Mouse (Mus musculus) embryonic facial prominence, embryonic 11.5 days (tissue): Measurements from ENCODE around the gene Fancd2os. TPM values are rescaled to one million over a fixed set of nuclear protein-coding genes. Genes with fewer than 3 reads are reported as not detected.

Source experiments
- ATAC-seq: fragments of 200-750 bp; cut with Nextera tagmentation; replicated peaks from 2 replicates; pipeline ENCODE4 v1.8.0; 2017; ENCODE audit warnings: low read depth; ENCODE audit not compliant: insufficient number of reproducible peaks, low FRiP score, low TSS enrichment
- DNase-seq: peaks from one replicate; pipeline ENCODE4 v3.0.0-alpha.2; 2015; ENCODE audit warnings: low spot score
- H3K27ac ChIP-seq: fragments of 300-500 bp; sonication (generic); replicated peaks from 2 replicates; pipeline ENCODE4 v1.5.1; 2014; ENCODE audit warnings: mild to moderate bottlenecking, low read depth, low read length, control low read depth
- H3K27me3 ChIP-seq: fragments of 300-500 bp; sonication (generic); 2 replicates; pipeline ENCODE4 v1.6.1; 2014; ENCODE audit warnings: mild to moderate bottlenecking, low read length, moderate library complexity, mixed read lengths; ENCODE audit not compliant: control insufficient read depth, insufficient read depth
- H3K36me3 ChIP-seq: fragments of 300-500 bp; sonication (generic); replicated peaks from 2 replicates; pipeline ENCODE4 v1.6.1; 2014; ENCODE audit warnings: low read depth, mild to moderate bottlenecking, low read length, moderate library complexity, mixed read lengths; ENCODE audit not compliant: control insufficient read depth, insufficient read depth
- H3K4me1 ChIP-seq: fragments of 300-500 bp; sonication (generic); 2 replicates; pipeline ENCODE4 v1.6.1; 2014; ENCODE audit warnings: low read length, mixed read lengths; ENCODE audit not compliant: control insufficient read depth, insufficient read depth
- H3K4me2 ChIP-seq: fragments of 300-500 bp; sonication (generic); 2 replicates; pipeline ENCODE4 v1.6.1; 2014; ENCODE audit warnings: low read depth, mild to moderate bottlenecking, control low read depth, low read length, moderate library complexity
- H3K4me3 ChIP-seq: fragments of 300-500 bp; sonication (generic); 2 replicates; pipeline ENCODE4 v1.5.1; 2014; ENCODE audit warnings: low read depth, low read length, control low read depth
- H3K9ac ChIP-seq: fragments of 300-500 bp; sonication (generic); replicated peaks from 2 replicates; pipeline ENCODE4 v1.6.1; 2014; ENCODE audit warnings: mild to moderate bottlenecking, control low read depth, low read length
- H3K9me3 ChIP-seq: fragments of 300-500 bp; sonication (generic); replicated peaks from 2 replicates; pipeline ENCODE4 v1.6.1; 2016; ENCODE audit warnings: mild to moderate bottlenecking, low read length, inconsistent platforms, mixed read lengths; ENCODE audit not compliant: control insufficient read depth
- WGBS: fragments of 180-500 bp; shearing (Covaris S2); extraction: QIAGEN DNeasy Blood & Tissue Kit; methylation state at CpG from one replicate; pipeline ENCODE4 v1.1.7; 2014; 5-methylcytosine and 5-hydroxymethylcytosine counted together
- polyA plus RNA-seq: library from polyadenylated mRNA; unstranded; fragments of >200 nt; fragmentation: Nextera tagmentation; extraction: Ambion mirVana; gene quantifications from 2 replicates; pipeline ENCODE4 v1.2.1, GENCODE M21; 2014

The Fancd2os gene
- polyA plus RNA-seq, 1 experiment from 2014 or later, result not detected

GRCm38 (mm10) chr6:113602821-113603220 is 2.3 kb upstream of the Fancd2os start:
- no peaks in the 10 kb centered on the region for H3K27me3 ChIP-seq
- no peak for DNase-seq
- H3K4me1 ChIP-seq, result no peaks in the 10 kb centered on the region
- WGBS, result 92% methylated on average over 6 of the region's 6 CpGs
- H3K27ac ChIP-seq, result no peak overlapping the region
- no peaks in the 10 kb centered on the region for H3K9me3 ChIP-seq
- H3K4me2 ChIP-seq, result no peak overlapping the region
- no peak overlapping the region for H3K9ac ChIP-seq
- H3K36me3 ChIP-seq, result no peaks in the 10 kb centered on the region; the same call in 1 of the 2 replicates
- no peak for ATAC-seq
- no peak overlapping the region for H3K4me3 ChIP-seq

GRCm38 (mm10) chr6:113599833-113600232 is 682 bp downstream of the Fancd2os start:
- ATAC-seq, result no peak
- DNase-seq, result no peak
- Histone ChIP-seq H3K9me3 (no peaks in the 10 kb centered on the region), H3K4me2 (no peak overlapping the region), H3K4me1 (no peaks in the 10 kb centered on the region), H3K27me3 (no peaks in the 10 kb centered on the region), H3K36me3 (no peaks in the 10 kb centered on the region; the same call in 1 of the 2 replicates), H3K27ac (no peak overlapping the region), H3K9ac (no peak overlapping the region), H3K4me3 (no peak overlapping the region)
- 86% methylated on average over 5 of the region's 5 CpGs for WGBS

GRCm38 (mm10) chr6:113597945-113598344 is 2.6 kb downstream of the Fancd2os start:
- 90% methylated on average over 4 of the region's 4 CpGs for WGBS
- Histone ChIP-seq H3K4me2 (no peak overlapping the region), H3K4me3 (no peak overlapping the region), H3K9ac (no peak overlapping the region), H3K27me3 (no peaks in the 10 kb centered on the region), H3K36me3 (no peaks in the 10 kb centered on the region; the same call in 1 of the 2 replicates), H3K4me1 (no peaks in the 10 kb centered on the region), H3K27ac (no peak overlapping the region), H3K9me3 (no peaks in the 10 kb centered on the region)
- no peak for ATAC-seq
- DNase-seq, result no peak

GRCm38 (mm10) chr6:113592637-113593036 is 7.9 kb downstream of the Fancd2os start:
- no peak overlapping the region for H3K9ac ChIP-seq
- H3K4me3 ChIP-seq, result no peak overlapping the region
- H3K36me3 ChIP-seq, result no peaks in the 10 kb centered on the region
- no peaks in the 10 kb centered on the region for H3K9me3 ChIP-seq
- WGBS, result 94% methylated on average over 2 of the region's 2 CpGs
- DNase-seq (no peak), ATAC-seq (no peak)
- H3K27ac ChIP-seq, result no peak overlapping the region
- no peak overlapping the region for H3K4me2 ChIP-seq
- H3K4me1 ChIP-seq, result no peaks in the 10 kb centered on the region
- H3K27me3 ChIP-seq, result no peaks in the 10 kb centered on the region

GRCm38 (mm10) chr6:113586466-113587183 is 13.9 kb downstream of the Fancd2os start:
- no peaks in the 10 kb centered on the region for H3K27me3 ChIP-seq
- ATAC-seq (no peak), DNase-seq (no peak)
- WGBS, result 76% methylated on average over 5 of the region's 5 CpGs
- H3K4me3 ChIP-seq, result no peak overlapping the region
- H3K4me2 ChIP-seq, result no peak overlapping the region
- H3K36me3 ChIP-seq, result no peaks in the 10 kb centered on the region
- no peaks in the 10 kb centered on the region for H3K4me1 ChIP-seq
- H3K27ac ChIP-seq, result no peak overlapping the region
- H3K9me3 ChIP-seq, result no peaks in the 10 kb centered on the region
- no peak overlapping the region for H3K9ac ChIP-seq

GRCm38 (mm10) chr6:113585065-113585464 is 15.4 kb downstream of the Fancd2os start:
- Histone ChIP-seq H3K4me1 (no peaks in the 10 kb centered on the region), H3K4me3 (no peak overlapping the region), H3K27me3 (no peaks in the 10 kb centered on the region), H3K9ac (no peak overlapping the region), H3K4me2 (no peak overlapping the region), H3K36me3 (no peaks in the 10 kb centered on the region), H3K9me3 (no peaks in the 10 kb centered on the region), H3K27ac (no peak overlapping the region)
- 92% methylated on average over 5 of the region's 5 CpGs for WGBS
- no peak for DNase-seq
- no peak for ATAC-seq

GRCm38 (mm10) chr6:113583023-113583422 is 17.5 kb downstream of the Fancd2os start:
- Histone ChIP-seq H3K27me3 (no peaks in the 10 kb centered on the region), H3K36me3 (no peaks in the 10 kb centered on the region), H3K9ac (no peak overlapping the region), H3K4me2 (no peak overlapping the region), H3K9me3 (no peaks in the 10 kb centered on the region), H3K4me3 (no peak overlapping the region), H3K27ac (no peak overlapping the region), H3K4me1 (no peaks in the 10 kb centered on the region)
- WGBS, result 90% methylated on average over 4 of the region's 4 CpGs
- ATAC-seq (no peak), DNase-seq (no peak)

GRCm38 (mm10) chr6:113579306-113579705 is 21.2 kb downstream of the Fancd2os start:
- no peak overlapping the region for H3K4me2 ChIP-seq
- H3K36me3 ChIP-seq, result no peaks in the 10 kb centered on the region; the same call in 1 of the 2 replicates
- ATAC-seq (no peak), DNase-seq (no peak)
- H3K9me3 ChIP-seq, result no peaks in the 10 kb centered on the region
- H3K27ac ChIP-seq, result no peak overlapping the region
- no peak overlapping the region for H3K9ac ChIP-seq
- no peaks in the 10 kb centered on the region for H3K27me3 ChIP-seq
- WGBS, result 96% methylated on average over 3 of the region's 3 CpGs
- no peak overlapping the region for H3K4me3 ChIP-seq
- no peaks in the 10 kb centered on the region for H3K4me1 ChIP-seq
